Mouse (Mus musculus) c-Kit-positive CD71-positive TER-119-negative erythroid progenitor cells, embryonic 14.5 days (primary cell): ENCODE results near the gene Ucn3.

Experiments
- DNase-seq: peaks from one replicate; pipeline ENCODE4 v3.0.0-alpha.2; 2013; ENCODE audit warnings: low read depth

Ucn3 gene

DNA sequence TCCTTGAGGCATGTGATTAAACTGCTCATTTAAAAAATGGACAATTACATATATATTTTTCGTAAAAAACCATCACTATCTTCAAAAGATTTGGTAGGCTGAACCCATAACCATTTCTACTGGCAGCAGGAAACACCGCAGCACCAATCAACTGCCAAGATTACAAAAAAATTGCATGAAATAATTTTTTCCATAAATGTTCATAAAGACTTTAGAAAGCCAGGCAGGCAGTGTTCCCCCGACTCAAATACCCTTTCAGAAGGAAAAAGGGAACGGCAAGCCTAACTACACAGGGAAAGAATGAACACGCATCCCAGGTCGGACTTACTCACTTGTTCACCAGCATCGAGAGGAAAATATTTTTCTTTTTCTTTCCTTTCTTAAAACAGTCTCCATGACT, 52.5 kb downstream of the Ucn3 start:
- no peak for DNase-seq

DNA sequence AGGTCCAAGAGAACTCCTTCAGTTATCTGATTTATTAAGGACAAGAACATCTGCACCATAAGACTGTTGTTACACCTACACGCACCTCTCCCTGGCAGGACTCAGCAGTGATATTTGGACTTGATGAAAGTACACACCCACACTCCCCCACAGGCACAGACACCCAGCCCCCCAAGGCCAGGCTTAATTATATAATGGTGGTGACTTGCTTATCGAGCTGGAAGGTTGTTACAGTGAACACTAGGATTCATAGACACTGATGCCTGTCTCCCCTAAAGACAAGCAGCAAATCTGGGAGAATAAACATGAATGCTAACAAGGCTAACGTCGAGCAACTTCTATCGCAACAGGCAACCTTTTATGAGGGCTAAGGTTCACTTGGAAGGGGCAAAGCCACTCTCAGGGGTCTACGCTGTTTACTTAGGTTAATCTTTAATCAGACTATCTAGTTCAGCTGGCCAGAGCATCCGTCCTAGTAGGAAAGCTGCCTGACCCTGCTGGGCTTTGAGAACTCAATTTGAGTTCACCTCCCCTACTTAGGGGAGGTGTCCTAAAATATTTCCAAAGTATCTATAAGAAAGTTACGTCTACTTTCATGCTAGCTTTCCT, 53.6 kb downstream of the Ucn3 start:
- DNase-seq: no peak
